Mouse (Mus musculus) B cell, adult 2 months (primary cell): ENCODE results near the gene Ddt.
A peak's percentile ranks its signal among the peaks of the same experiment; 100 is the strongest.
"Not testable (repeated sequence)": the region's sequence is repeated elsewhere in the genome, so short reads cannot be mapped to it uniquely, and the experiment has no call there.

Source experiments
- DNase-seq, 2 experiments: peaks; one replicate each; pipeline ENCODE4 v3.0.0; 2022

Gene Ddt

GRCm38 (mm10) chr10:75767756-75768155 is 5.5 kb downstream of the Ddt start:
- not testable (repeated sequence) for DNase-seq

DNA sequence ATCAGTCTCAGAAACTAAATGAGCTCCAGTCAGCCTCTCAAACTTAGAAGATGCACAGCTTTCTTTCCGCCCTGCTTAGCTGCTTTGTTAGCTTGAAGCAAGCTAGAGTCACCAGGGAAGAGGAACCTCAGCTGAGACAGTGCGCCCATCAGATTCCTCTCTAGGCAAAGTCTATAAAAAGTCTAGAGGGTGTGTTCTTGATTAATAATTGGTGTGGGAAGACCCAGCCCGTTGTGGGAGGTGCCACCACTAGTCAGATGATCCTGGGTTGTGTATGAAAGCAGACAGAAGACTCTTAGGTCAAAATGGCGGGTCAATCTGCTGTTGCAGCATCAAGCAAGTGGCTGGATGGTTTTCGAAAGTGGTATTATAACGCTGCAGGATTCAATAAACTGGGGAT is 6.4 kb downstream of the Ddt start:
- DNase-seq: no peak

DNA sequence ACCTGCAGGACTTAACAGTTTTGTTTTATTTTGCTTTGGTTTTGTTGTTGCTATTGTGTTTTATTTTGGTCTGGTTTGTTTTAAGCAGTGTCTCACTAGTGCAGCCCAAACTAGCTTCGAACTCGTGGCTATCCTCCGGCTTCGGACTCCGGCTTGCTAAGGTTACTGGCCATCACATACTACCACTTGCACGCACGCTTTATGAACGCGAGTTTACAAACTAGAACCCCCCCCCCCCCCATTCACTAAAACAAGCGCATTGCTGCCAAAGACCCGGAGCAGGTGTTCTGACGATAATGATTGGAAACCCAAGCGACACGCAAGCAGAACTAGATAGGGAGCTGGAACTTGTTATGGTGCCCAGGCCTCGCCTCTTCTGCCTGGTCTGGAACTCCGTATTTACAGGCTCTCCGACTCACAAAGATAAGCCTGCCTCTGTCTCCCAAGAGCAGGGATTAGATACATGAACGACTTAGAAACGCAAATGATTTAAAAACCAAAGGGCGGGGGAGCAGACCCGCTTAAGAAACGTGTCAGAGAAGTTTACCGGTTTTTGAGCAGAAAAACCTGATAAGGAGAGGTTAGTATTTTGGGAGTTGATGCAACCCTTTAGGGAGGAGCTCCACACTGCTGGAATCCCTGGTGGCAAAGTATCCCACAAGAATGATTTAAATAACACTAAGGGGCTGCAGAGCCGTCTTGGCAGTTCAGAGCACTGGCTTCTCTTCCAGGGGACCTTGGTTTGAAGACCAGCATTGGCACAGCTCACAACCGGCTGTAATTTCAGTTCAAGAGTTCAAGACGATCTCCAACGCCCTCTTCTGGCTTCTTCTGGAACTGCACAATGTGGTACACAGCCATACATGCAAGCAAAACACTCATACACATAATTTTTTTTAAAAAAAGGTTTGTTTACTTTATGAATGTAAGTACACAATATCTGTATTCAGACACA is 8.4 kb downstream of the Ddt start:
- DNase-seq: peak; percentile 86 to 87

GRCm38 (mm10) chr10:75763682-75764518 is 9.3 kb downstream of the Ddt start, which contains the start of gene Cabin1:
Cabin1 (minus strand) TSS chr10:75764341.
- DNase-seq: peak; percentile 97

DNA sequence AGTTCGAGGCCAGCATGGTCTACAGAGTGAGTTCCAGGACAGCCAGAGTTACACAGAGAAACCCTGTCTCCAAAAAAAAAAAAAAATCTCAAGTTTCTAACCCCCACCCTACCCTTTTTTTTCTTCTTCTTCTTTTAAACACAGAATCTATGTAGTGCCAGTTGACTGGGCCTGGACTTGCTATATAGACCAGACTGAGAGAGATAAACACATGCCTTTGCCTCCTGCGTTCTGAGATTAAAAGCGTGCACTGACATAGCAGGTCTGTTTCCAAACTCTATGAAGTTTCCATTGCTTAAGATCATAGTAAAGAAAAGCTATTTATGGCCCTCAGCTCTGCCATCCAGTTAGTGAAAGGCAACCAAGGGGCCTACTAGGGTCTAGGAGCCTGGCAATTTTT is 10.8 kb downstream of the Ddt start:
- no peak for DNase-seq

GRCm38 (mm10) chr10:75760311-75760710 is 12.9 kb downstream of the Ddt start:
- peak; percentile 31 to 45 for DNase-seq

- no peak for DNase-seq
Measured at GRCm38 (mm10) chr10:75756719-75757118, 16.5 kb downstream of the Ddt start.

- peak; percentile 84 to 85 for DNase-seq
Measured at GRCm38 (mm10) chr10:75744017-75744416, 29.2 kb downstream of the Ddt start.

DNA sequence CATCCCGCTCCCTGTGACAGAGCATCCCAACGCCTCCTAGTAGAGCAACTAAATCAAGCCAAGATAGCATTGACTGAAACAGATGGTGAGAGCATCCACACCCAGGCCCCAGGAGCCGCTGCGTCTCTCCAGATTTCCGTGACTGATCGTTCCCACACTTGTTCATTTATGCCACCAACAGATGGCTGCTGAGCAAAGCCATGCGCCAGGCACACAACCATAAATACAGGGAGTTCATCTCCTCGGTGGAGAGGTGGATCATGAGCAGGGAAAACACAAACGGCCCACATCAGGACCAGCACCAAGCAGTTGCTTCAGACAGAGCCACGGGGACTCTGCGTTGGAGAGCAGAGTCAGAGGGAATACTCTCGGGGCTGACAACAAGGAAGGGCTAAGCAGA is 29.8 kb downstream of the Ddt start:
- DNase-seq: no peak

- DNase-seq: no peak
Measured at GRCm38 (mm10) chr10:75740866-75741265, 32.3 kb downstream of the Ddt start.

DNA sequence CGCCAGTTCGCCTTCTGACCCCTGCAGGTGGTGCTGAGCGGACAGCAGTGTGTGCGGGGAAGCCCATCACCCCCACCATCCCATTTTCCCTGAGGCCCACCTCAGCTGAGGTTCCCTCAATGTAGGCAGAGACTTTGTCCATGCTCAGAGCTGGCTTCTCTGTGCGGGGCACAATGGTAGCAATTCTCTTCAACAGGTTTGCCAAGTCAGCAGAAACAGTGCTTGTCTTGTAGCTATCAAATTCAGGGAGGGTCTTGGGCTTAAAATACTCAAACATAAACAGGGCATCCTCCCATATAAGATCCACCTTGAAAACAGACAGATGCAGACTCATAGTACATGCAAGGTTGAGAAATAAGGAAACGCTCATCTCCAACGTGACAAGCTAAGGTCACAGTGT is 47.8 kb downstream of the Ddt start:
- DNase-seq: no peak
